Mouse (Mus musculus): ENCODE data around the gene Ccdc96. TPM values are rescaled to one million over a fixed set of nuclear protein-coding genes. Genes with fewer than 3 reads are reported as not detected.

Gene Ccdc96
- not detected in 2 replicates for polyA plus RNA-seq (2012; ENCODE audit: insufficient read depth, insufficient read length, low replicate concordance, missing spikeins)

GRCm38 (mm10) chr5:36484171-36484990 is at the start of gene Ccdc96, which contains the start of gene Tada2b:
Gene Ccdc96 (plus strand): TSS chr5:36484588.
Gene Tada2b (minus strand): TSS chr5:36484285.
- TF ChIP-seq POLR2A (IDR thresholded peaks at IDR 0.05; ENCODE audit: insufficient read depth, low read depth, low read length), result peak; percentile 50
- TF ChIP-seq CTCF (IDR thresholded peaks at IDR 0.05; ENCODE audit: insufficient read depth, low read depth, low read length), result peak; percentile 46; the same call in 1 of the 2 replicates
- Histone ChIP-seq H3K27ac (ENCODE audit: insufficient read depth, low read depth, low read length) (peak within 1 kb of the TSS; percentile 27), H3K4me1 (ENCODE audit: control insufficient read depth, insufficient read depth, low read length) (peaks cover 28% of the 10 kb centered on the region), H3K4me3 (ENCODE audit: insufficient read depth, low read depth, low read length) (peak within 1 kb of the TSS; percentile 94)
- WGBS, result 14% methylated on average over 97 of the region's 97 CpGs

- WGBS, result 89% methylated on average over 4 of the region's 4 CpGs
These were observed 47.5 kb upstream of the Ccdc96 start for GRCm38 (mm10) chr5:36436858-36437257.

GRCm38 (mm10) chr5:36440741-36441140 is 43.6 kb upstream of the Ccdc96 start:
- Histone ChIP-seq H3K27ac (ENCODE audit: insufficient read depth, low read depth, low read length) (no peak overlapping the region), H3K4me3 (ENCODE audit: insufficient read depth, low read depth, low read length) (no peak overlapping the region), H3K4me1 (ENCODE audit: control insufficient read depth, insufficient read depth, low read length) (peaks cover 9% of the 10 kb centered on the region)
- no peak for TF ChIP-seq POLR2A (IDR thresholded peaks at IDR 0.05; ENCODE audit: insufficient read depth, low read depth, low read length)
- 56% methylated on average over 3 of the region's 3 CpGs for WGBS

More at GRCm38 (mm10) chr5:36436858-36437257, 47.5 kb upstream of the Ccdc96 start:
- Histone ChIP-seq H3K27ac (ENCODE audit: insufficient read depth, low read depth, low read length) (no peak overlapping the region), H3K4me1 (ENCODE audit: control insufficient read depth, insufficient read depth, low read length) (no peaks in the 10 kb centered on the region), H3K4me3 (ENCODE audit: insufficient read depth, low read depth, low read length) (no peak overlapping the region)
- TF ChIP-seq POLR2A (IDR thresholded peaks at IDR 0.05; ENCODE audit: insufficient read depth, low read depth, low read length), result no peak

GRCm38 (mm10) chr5:36444611-36445010 is 39.8 kb upstream of the Ccdc96 start:
- WGBS, result 78% methylated on average over 4 of the region's 4 CpGs
- Histone ChIP-seq H3K4me1 (ENCODE audit: control insufficient read depth, insufficient read depth, low read length) (peaks cover 9% of the 10 kb centered on the region), H3K4me3 (ENCODE audit: insufficient read depth, low read depth, low read length) (no peak overlapping the region), H3K27ac (ENCODE audit: insufficient read depth, low read depth, low read length) (no peak overlapping the region)
- TF ChIP-seq CTCF (IDR thresholded peaks at IDR 0.05; ENCODE audit: insufficient read depth, low read depth, low read length) (no peak), POLR2A (IDR thresholded peaks at IDR 0.05; ENCODE audit: insufficient read depth, low read depth, low read length) (no peak)

- no peak overlapping the region for H3K27ac ChIP-seq (ENCODE audit: insufficient read depth, low read depth, low read length)
- 36% methylated on average over 8 of the region's 8 CpGs for WGBS
- peaks cover 9% of the 10 kb centered on the region for H3K4me1 ChIP-seq (ENCODE audit: control insufficient read depth, insufficient read depth, low read length)
- TF ChIP-seq CTCF (IDR thresholded peaks at IDR 0.05; ENCODE audit: insufficient read depth, low read depth, low read length) (no peak), POLR2A (IDR thresholded peaks at IDR 0.05; ENCODE audit: insufficient read depth, low read depth, low read length) (no peak)
- no peak overlapping the region for H3K4me3 ChIP-seq (ENCODE audit: insufficient read depth, low read depth, low read length)
These were observed 39.4 kb upstream of the Ccdc96 start for GRCm38 (mm10) chr5:36445028-36445427.

GRCm38 (mm10) chr5:36446166-36446890 is 38.1 kb upstream of the Ccdc96 start:
- H3K4me1 ChIP-seq (ENCODE audit: control insufficient read depth, insufficient read depth, low read length), result peaks cover 9% of the 10 kb centered on the region
- no peak overlapping the region for H3K4me3 ChIP-seq (ENCODE audit: insufficient read depth, low read depth, low read length)
- 77% methylated on average over 9 of the region's 9 CpGs for WGBS
- no peak overlapping the region for H3K27ac ChIP-seq (ENCODE audit: insufficient read depth, low read depth, low read length)
- no peak for TF ChIP-seq POLR2A (IDR thresholded peaks at IDR 0.05; ENCODE audit: insufficient read depth, low read depth, low read length)
- no peak for TF ChIP-seq CTCF (IDR thresholded peaks at IDR 0.05; ENCODE audit: insufficient read depth, low read depth, low read length)

GRCm38 (mm10) chr5:36447872-36448271 is 36.5 kb upstream of the Ccdc96 start:
- H3K27ac ChIP-seq (ENCODE audit: insufficient read depth, low read depth, low read length), result no peak overlapping the region
- 93% methylated on average over 12 of the region's 12 CpGs for WGBS
- peaks cover 9% of the 10 kb centered on the region for H3K4me1 ChIP-seq (ENCODE audit: control insufficient read depth, insufficient read depth, low read length)
- TF ChIP-seq CTCF (IDR thresholded peaks at IDR 0.05; ENCODE audit: insufficient read depth, low read depth, low read length), result no peak
- no peak for TF ChIP-seq POLR2A (IDR thresholded peaks at IDR 0.05; ENCODE audit: insufficient read depth, low read depth, low read length)
- no peak overlapping the region for H3K4me3 ChIP-seq (ENCODE audit: insufficient read depth, low read depth, low read length)

GRCm38 (mm10) chr5:36449710-36450358 is 34.6 kb upstream of the Ccdc96 start:
- Histone ChIP-seq H3K27ac (ENCODE audit: insufficient read depth, low read depth, low read length) (no peak overlapping the region), H3K4me1 (ENCODE audit: control insufficient read depth, insufficient read depth, low read length) (peaks cover 9% of the 10 kb centered on the region), H3K4me3 (ENCODE audit: insufficient read depth, low read depth, low read length) (no peak overlapping the region)
- TF ChIP-seq POLR2A (IDR thresholded peaks at IDR 0.05; ENCODE audit: insufficient read depth, low read depth, low read length) (no peak), CTCF (IDR thresholded peaks at IDR 0.05; ENCODE audit: insufficient read depth, low read depth, low read length) (no peak)
- 88% methylated on average over 6 of the region's 6 CpGs for WGBS

All from olfactory bulb, adult 2 months (tissue).